Mouse (Mus musculus): ENCODE data around the gene Eif2b4. TPM values are rescaled to one million over a fixed set of nuclear protein-coding genes. Genes with fewer than 3 reads are reported as not detected.

Gene Eif2b4
- total RNA-seq, 2 experiments from 2014 or later: 36.8 to 41.9 TPM

DNA sequence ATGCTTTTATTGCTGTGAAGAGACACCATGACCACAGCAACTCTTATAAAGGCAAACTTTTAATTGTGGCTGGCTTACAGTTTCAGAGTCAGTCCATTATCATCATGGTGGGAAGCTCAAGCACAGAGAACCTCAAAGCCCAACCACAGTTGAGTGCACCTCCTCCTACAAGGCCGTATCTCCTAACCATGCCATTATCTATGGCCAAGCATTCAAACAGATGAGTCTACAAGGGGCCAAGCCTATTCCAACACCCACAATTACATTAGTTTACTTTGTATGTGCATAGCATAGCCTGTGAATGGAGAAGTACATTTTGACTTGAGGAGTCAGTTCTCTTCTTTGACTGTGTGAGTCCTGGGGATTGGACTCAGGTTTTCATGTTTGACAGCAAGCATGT, 28.4 kb downstream of the Eif2b4 start:
- no peak for DNase-seq (ENCODE audit: low spot score in 2 of 2)

DNA sequence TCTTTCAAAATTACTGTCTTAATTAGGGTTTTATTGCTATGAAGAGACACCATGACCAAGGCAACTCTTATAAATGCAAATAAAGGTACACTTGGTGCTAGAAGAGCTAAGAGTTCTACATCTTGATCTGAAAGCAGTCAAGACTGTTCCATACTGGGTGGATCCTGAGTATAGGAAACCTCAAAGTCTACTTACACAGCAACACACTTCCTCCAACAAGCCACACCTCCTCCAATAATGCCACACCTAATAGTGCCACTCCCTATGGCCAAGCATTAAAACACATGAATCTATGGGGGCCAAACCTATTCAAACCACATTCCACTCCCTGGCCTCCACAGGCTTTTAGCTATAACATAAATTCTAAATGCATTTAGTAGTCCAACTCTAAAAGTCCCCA, 30.8 kb downstream of the Eif2b4 start:
- DNase-seq (ENCODE audit: low spot score in 2 of 2): no peak

DNA sequence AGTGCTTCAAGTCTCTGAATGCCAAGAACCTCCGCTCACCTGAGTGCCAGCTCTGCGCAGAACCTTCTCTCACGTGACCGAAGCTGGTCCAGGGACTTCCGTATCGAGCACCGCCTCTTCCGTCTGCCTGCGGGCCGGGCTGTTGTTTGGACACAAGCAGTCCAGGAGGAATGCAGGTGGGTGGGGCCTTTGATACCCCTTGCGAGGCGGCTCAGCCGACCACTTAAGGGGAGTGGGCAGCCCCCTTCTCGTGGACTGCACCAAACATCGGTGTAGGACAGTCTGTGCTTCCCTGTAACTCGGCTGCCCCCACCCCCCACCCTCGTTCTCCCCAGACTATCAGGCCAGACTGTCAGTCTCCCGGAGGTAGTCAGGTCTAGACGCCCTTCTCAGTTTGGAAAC, 39.1 kb downstream of the Eif2b4 start, which contains the start of gene Mpv17:
Gene Mpv17, minus strand, starts transcription at position 100 of the 402 bp plus-strand sequence.
- peak; percentile 52 to 63 for DNase-seq (ENCODE audit: low spot score in 2 of 2)

DNA sequence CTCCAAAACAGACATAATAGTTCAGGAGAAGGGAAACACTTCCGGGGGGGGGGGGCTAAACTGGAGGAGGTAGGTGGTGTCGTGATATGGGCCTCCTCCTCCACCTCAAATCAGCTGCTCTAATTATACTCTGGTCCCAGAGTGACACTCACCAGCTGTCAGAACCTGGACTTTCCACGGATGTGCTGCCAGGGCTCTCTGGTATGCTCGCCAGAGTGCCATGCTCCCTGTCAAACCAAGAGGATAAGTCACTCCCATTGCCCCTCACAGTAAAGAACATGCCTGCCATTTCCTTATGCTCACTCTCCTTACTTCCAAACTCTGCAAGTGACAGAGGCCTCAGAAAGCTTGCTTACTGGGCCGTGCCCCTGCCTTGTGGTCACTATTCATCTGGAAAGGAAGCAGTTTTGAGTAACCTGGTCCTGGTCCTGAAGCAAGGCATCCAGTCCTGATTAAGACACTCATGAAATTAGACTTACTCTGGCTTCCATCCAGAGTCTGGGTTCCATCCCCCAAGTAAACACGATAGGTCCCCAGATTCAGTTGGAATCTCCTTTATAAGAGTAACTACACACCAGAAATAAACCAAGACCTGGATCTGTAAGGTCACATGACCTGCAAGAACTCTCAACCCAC, 39.6 kb downstream of the Eif2b4 start:
- DNase-seq (ENCODE audit: low spot score in 2 of 2): no peak

DNA sequence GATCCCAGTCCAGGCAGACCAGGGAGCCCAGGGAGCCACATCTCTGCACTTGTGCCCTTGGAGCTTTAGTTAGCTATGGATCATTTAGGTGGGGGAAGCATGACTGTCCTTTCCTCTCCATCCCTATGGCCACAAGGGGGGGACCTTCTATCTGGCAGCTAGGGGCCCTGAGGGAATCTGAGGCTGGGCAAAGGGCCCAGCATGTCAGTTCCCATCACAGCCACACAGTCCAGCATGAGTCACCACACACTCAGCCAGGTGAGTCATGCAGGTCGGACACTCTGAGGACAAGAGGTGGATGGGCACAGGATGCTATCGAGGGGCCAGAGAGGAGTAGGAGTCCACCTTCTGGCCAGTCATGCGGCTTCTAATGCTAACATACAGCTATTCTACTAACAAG, 41.5 kb downstream of the Eif2b4 start:
- DNase-seq (ENCODE audit: low spot score in 2 of 2): no peak

DNA sequence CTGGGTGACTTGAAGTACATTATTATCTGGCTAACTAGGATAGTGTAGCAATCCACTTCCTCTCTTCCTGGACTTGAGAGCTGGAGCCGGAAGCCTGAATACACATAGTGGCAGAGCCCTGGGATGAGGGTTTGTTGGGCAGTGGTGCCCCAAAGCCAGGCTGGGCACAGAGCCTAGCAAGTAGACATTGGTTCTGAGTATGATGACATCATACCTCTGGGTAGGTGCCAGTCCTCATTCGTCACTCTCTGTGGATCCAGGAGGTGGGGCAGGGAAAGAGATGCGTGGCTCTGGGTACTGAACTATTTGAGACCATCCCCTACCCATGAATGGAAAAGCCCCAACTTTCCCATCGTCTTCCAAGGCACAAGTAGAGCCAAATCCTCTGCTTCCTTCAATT, 43.4 kb downstream of the Eif2b4 start:
- DNase-seq (ENCODE audit: low spot score in 2 of 2): no peak

DNA sequence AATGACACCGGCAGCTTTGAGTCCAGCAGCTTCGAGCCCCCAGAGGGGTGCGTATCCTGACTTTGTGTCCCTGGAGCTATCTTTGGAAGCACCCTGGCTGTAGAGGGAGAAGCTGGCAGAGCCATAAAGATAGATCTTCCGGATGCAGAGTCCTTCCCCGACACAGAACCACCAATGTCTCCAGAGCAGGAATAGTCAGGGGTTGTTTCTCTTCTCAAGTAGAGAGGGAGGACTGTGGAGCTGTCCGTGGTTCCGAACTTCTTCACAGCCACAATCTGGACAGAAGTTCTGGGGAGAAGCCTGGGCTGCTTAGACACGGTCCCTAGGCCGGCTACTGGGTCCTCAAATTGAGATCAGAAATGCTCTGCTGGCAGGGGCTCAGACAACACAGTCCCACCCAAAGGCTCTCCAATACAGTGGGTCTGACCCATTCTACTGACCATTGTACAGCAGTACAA, 54.2 kb downstream of the Eif2b4 start:
- no peak for DNase-seq (ENCODE audit: low spot score in 2 of 2)

DNA sequence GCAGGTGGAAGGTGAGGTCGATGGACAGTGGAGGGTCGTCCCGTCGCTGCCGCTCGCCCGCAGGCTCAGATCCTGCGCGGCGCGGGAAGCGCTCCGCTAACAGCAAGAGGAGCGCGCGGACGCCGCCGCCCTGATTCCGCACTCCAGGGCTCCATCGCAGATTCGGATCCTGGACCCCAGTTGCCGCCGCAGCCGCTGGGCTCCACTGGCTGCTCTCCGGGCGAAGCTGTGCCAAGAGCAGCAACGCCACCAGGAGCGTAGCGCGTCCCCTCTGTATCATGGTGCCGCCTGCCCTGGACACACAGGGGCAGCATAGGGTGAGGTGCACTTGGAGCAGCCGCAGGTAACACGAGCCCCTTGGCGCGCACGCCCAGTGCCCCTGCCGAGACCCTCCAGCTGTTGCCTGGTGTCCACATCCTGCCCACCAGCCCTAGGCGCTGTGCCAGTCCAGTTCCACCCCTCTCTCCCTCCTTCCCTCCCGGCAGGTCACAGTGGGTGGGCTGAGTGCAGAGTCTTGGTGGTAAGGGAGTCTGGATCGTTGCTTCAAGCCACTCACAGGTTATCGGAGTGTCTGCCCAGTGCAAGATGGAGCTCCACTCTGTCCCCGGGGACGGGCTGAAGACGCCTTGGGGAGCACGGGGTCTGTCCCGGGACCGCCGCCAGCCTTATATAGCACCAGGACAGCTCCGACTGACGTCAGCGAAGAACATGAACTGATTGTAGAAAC, 54.8 kb downstream of the Eif2b4 start, which contains the start of gene Ucn:
Gene Ucn, minus strand, starts transcription at position 589 of the 727 bp plus-strand sequence.
- DNase-seq (ENCODE audit: low spot score in 2 of 2): no peak

DNA sequence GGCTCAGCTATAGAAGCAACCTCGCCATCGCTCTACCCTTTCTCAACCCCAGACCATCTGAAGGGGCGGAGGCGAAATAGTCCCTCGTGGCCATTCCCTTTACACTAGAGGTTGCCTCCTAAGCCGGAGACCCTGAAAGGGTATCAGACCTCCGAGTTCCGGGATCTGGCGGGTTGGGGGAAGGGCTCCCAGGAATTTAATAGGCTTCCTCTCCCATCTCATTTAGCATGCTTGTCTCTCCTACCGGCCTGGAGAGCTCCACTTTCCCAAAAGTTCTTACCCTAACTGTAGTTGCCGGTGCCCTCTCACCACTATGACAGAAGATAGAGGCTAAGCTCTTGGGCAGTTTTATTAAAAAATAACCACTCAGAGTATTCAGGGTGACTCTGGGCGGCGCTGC, 55.6 kb downstream of the Eif2b4 start:
- DNase-seq (ENCODE audit: low spot score in 2 of 2): no peak

Other genes with a start within 250 kb of the Eif2b4 start
- 1 to 10 TPM; 3.5 to 6.0 TPM for gene Cgref1, start 247.8 kb downstream of the Eif2b4 start, total RNA-seq (2021)
- 100 to 1,000 TPM; 131 to 135 TPM for gene Preb, start 233.1 kb downstream of the Eif2b4 start, total RNA-seq (2021)
- gene Tcf23, start 224.8 kb downstream of the Eif2b4 start, total RNA-seq (2021): under 1 TPM; 0.81 to 0.85 TPM
- gene Atraid, start 145.1 kb downstream of the Eif2b4 start, total RNA-seq (2021): 100 to 1,000 TPM; 109 to 115 TPM
- gene Slc5a6, start 144.5 kb downstream of the Eif2b4 start, total RNA-seq (2021): 10 to 100 TPM; 18.8 to 20.9 TPM
- gene Cad, start 138.7 kb downstream of the Eif2b4 start, total RNA-seq (2021): 10 to 100 TPM; 33.0 to 40.2 TPM
- not detected for gene Dnajc5g, start 87.1 kb downstream of the Eif2b4 start, total RNA-seq (2021)
- under 1 TPM; 0.34 to 0.50 TPM for gene Slc30a3, start 85.2 kb downstream of the Eif2b4 start, total RNA-seq (2021)
- 1 to 10 TPM; 1.8 to 4.2 TPM for gene Trim54, start 76.7 kb downstream of the Eif2b4 start, total RNA-seq (2021)
- not detected for gene Ucn, start 54.6 kb downstream of the Eif2b4 start, total RNA-seq (2021)
- gene Mpv17, start 39.2 kb downstream of the Eif2b4 start, total RNA-seq (2021): 10 to 100 TPM; 51.9 to 52.7 TPM
- 1 to 10 TPM; 2.7 to 3.3 TPM for gene Gm29609, start 13.5 kb downstream of the Eif2b4 start, total RNA-seq (2021)
- gene Gtf3c2, start 13.3 kb downstream of the Eif2b4 start, total RNA-seq (2021): 10 to 100 TPM; 87.2 to 88.0 TPM
- 100 to 1,000 TPM; 113 TPM for gene Snx17, start 203 bp downstream of the Eif2b4 start, total RNA-seq (2021)
- 10 to 100 TPM; 32.3 to 33.7 TPM for gene Zfp513, start 8.9 kb upstream of the Eif2b4 start, total RNA-seq (2021)
- 100 to 1,000 TPM; 107 to 117 TPM for gene Ppm1g, start 27.3 kb upstream of the Eif2b4 start, total RNA-seq (2021)
- 100 to 1,000 TPM; 113 TPM for gene Nrbp1, start 47.4 kb upstream of the Eif2b4 start, total RNA-seq (2021)
- gene Gm9970, start 47.8 kb upstream of the Eif2b4 start, total RNA-seq (2021): 1 to 10 TPM in 1 of 2 experiments, under 1 TPM in 1; 0.98 to 1.0 TPM
- 1 to 10 TPM; 5.7 to 9.1 TPM for gene Krtcap3, start 58.3 kb upstream of the Eif2b4 start, total RNA-seq (2021)
- gene Ift172, start 97.7 kb upstream of the Eif2b4 start, total RNA-seq (2021): 10 to 100 TPM; 40.8 to 44.9 TPM
- gene Fndc4, start 102.7 kb upstream of the Eif2b4 start, total RNA-seq (2021): 10 to 100 TPM; 12.8 to 18.3 TPM
- 10 to 100 TPM in 1 of 2 experiments, under 1 TPM in 1; 0.39 to 17.9 TPM for gene Gckr, start 104.0 kb upstream of the Eif2b4 start, total RNA-seq (2021)